Mouse (Mus musculus) lung, postnatal 0 days (tissue): ENCODE data around the gene Fuca1.

Experiments used
- CTCF ChIP-seq: IDR thresholded peaks from 2 replicates; pipeline ENCODE4 v1.5.1; 2016; ENCODE audit warnings: antibody characterized with exemption, mild to moderate bottlenecking
- EP300 ChIP-seq: IDR thresholded peaks from 2 replicates; pipeline ENCODE4 v1.6.1; 2016; ENCODE audit warnings: antibody characterized with exemption, mild to moderate bottlenecking, control low read depth

- TF ChIP-seq CTCF = no peak
- no peak for TF ChIP-seq EP300
Observed at GRCm38 (mm10) chr4:135904810-135905209, 15.7 kb upstream of the Fuca1 start.
